Mouse (Mus musculus): ENCODE data around the gene Pbsn. TPM values are rescaled to one million over a fixed set of nuclear protein-coding genes. Genes with fewer than 3 reads are reported as not detected.
"Not testable (repeated sequence)": the region's sequence is repeated elsewhere in the genome, so short reads cannot be mapped to it uniquely, and the experiment has no call there.

Gene Pbsn
- total RNA-seq (2014; rRNA removed) (not detected in 2 replicates), polyA plus RNA-seq (2015; fragmentation: Nextera tagmentation; extraction: Ambion mirVana) (not detected in 2 replicates)

GRCm38 (mm10) chrX:77853523-77853922 is at the start of gene Pbsn:
Gene Pbsn (minus strand): TSS chrX:77853623.
- ATAC-seq (ENCODE audit: low FRiP score) (no peak), DNase-seq (ENCODE audit: low spot score) (no peak)
- no peak within 1 kb of the TSS for H3K27ac ChIP-seq (ENCODE audit: low read depth, low read length)
- H3K4me1 ChIP-seq (ENCODE audit: insufficient read depth, low read length): no peaks in the 10 kb centered on the region
- H3K9ac ChIP-seq (replicated peaks; ENCODE audit: low read length, poor library complexity, severe bottlenecking): no peak within 1 kb of the TSS
- no peak for TF ChIP-seq CTCF (IDR thresholded peaks at IDR 0.05)
- H3K4me3 ChIP-seq (ENCODE audit: low read depth, low read length): no peak within 1 kb of the TSS
- H3K36me3 ChIP-seq (ENCODE audit: insufficient read depth, low read length): no peaks in the 10 kb centered on the region
- WGBS: 70% methylated on average over 1 of the region's 1 CpGs
- H3K9me3 ChIP-seq (ENCODE audit: low read length): no peaks in the 10 kb centered on the region
- H3K4me2 ChIP-seq (ENCODE audit: low read depth, low read length, poor library complexity, severe bottlenecking): no peak within 1 kb of the TSS
- H3K27me3 ChIP-seq (ENCODE audit: insufficient read depth, low read length): no peaks in the 10 kb centered on the region

- not testable (repeated sequence) for H3K4me2 ChIP-seq (ENCODE audit: low read depth, low read length, poor library complexity, severe bottlenecking); H3K4me1 ChIP-seq (ENCODE audit: insufficient read depth, low read length); H3K27me3 ChIP-seq (ENCODE audit: insufficient read depth, low read length); H3K36me3 ChIP-seq (ENCODE audit: insufficient read depth, low read length); H3K4me3 ChIP-seq (ENCODE audit: low read depth, low read length); H3K9me3 ChIP-seq (ENCODE audit: low read length); H3K27ac ChIP-seq (ENCODE audit: low read depth, low read length); H3K9ac ChIP-seq (replicated peaks; ENCODE audit: low read length, poor library complexity, severe bottlenecking); DNase-seq (ENCODE audit: low spot score); ATAC-seq (ENCODE audit: low FRiP score)
- 34% methylated on average over 2 of the region's 4 CpGs for WGBS
- TF ChIP-seq CTCF (IDR thresholded peaks at IDR 0.05): peak; percentile 10; the same call in 1 of the 2 replicates
Measured at GRCm38 (mm10) chrX:77880033-77880432, 26.6 kb upstream of the Pbsn start.

- not testable (repeated sequence) for H3K27me3 ChIP-seq (ENCODE audit: insufficient read depth, low read length); ATAC-seq (ENCODE audit: low FRiP score); H3K36me3 ChIP-seq (ENCODE audit: insufficient read depth, low read length); H3K4me3 ChIP-seq (ENCODE audit: low read depth, low read length); H3K4me1 ChIP-seq (ENCODE audit: insufficient read depth, low read length); H3K4me2 ChIP-seq (ENCODE audit: low read depth, low read length, poor library complexity, severe bottlenecking); H3K27ac ChIP-seq (ENCODE audit: low read depth, low read length); DNase-seq (ENCODE audit: low spot score); H3K9me3 ChIP-seq (ENCODE audit: low read length); H3K9ac ChIP-seq (replicated peaks; ENCODE audit: low read length, poor library complexity, severe bottlenecking)
- WGBS: 88% methylated on average over 2 of the region's 2 CpGs
Measured at GRCm38 (mm10) chrX:77864458-77864857, 11.0 kb upstream of the Pbsn start, which contains the start of gene Gm14744. Gene Gm14744 (plus strand): TSS chrX:77864758.

- Histone ChIP-seq H3K9me3 (ENCODE audit: low read length) (no peaks in the 10 kb centered on the region), H3K36me3 (ENCODE audit: insufficient read depth, low read length) (no peaks in the 10 kb centered on the region), H3K4me3 (ENCODE audit: low read depth, low read length) (no peak overlapping the region), H3K27ac (ENCODE audit: low read depth, low read length) (no peak overlapping the region), H3K4me1 (ENCODE audit: insufficient read depth, low read length) (no peaks in the 10 kb centered on the region), H3K27me3 (ENCODE audit: insufficient read depth, low read length) (no peaks in the 10 kb centered on the region), H3K9ac (replicated peaks; ENCODE audit: low read length, poor library complexity, severe bottlenecking) (no peak overlapping the region), H3K4me2 (ENCODE audit: low read depth, low read length, poor library complexity, severe bottlenecking) (no peak overlapping the region)
- TF ChIP-seq CTCF (IDR thresholded peaks at IDR 0.05): peak; percentile 46
- ATAC-seq (ENCODE audit: low FRiP score) (no peak), DNase-seq (ENCODE audit: low spot score) (no peak)
- WGBS: 51% methylated on average over 6 of the region's 6 CpGs
Measured at GRCm38 (mm10) chrX:77812031-77812430, 41.4 kb downstream of the Pbsn start.

- peak overlapping the region; percentile 36; the same call in 1 of the 2 replicates for H3K9ac ChIP-seq (replicated peaks; ENCODE audit: low read length, poor library complexity, severe bottlenecking)
Measured at GRCm38 (mm10) chrX:77810608-77811206, 42.7 kb downstream of the Pbsn start.

GRCm38 (mm10) chrX:77808602-77809001 is 44.8 kb downstream of the Pbsn start:
- ATAC-seq (ENCODE audit: low FRiP score): no peak
- H3K9me3 ChIP-seq (ENCODE audit: low read length): no peaks in the 10 kb centered on the region
- H3K27ac ChIP-seq (ENCODE audit: low read depth, low read length): no peak overlapping the region

More at GRCm38 (mm10) chrX:77810608-77811206, 42.7 kb downstream of the Pbsn start:
- WGBS: 20% methylated on average over 17 of the region's 17 CpGs
- TF ChIP-seq CTCF (IDR thresholded peaks at IDR 0.05): peak; percentile 83
- no peaks in the 10 kb centered on the region for H3K36me3 ChIP-seq (ENCODE audit: insufficient read depth, low read length)
- DNase-seq (ENCODE audit: low spot score): peak; percentile 75
- H3K9me3 ChIP-seq (ENCODE audit: low read length): no peaks in the 10 kb centered on the region
- H3K27me3 ChIP-seq (ENCODE audit: insufficient read depth, low read length): no peaks in the 10 kb centered on the region
- peak overlapping the region; percentile 28 for H3K4me2 ChIP-seq (ENCODE audit: low read depth, low read length, poor library complexity, severe bottlenecking)
- no peaks in the 10 kb centered on the region for H3K4me1 ChIP-seq (ENCODE audit: insufficient read depth, low read length)
- H3K27ac ChIP-seq (ENCODE audit: low read depth, low read length): peak overlapping the region; percentile 55
- H3K4me3 ChIP-seq (ENCODE audit: low read depth, low read length): peak overlapping the region; percentile 36
- peak; percentile 93 for ATAC-seq (ENCODE audit: low FRiP score)

More at GRCm38 (mm10) chrX:77808602-77809001, 44.8 kb downstream of the Pbsn start:
- no peak overlapping the region for H3K4me3 ChIP-seq (ENCODE audit: low read depth, low read length)
- no peaks in the 10 kb centered on the region for H3K36me3 ChIP-seq (ENCODE audit: insufficient read depth, low read length)
- H3K4me1 ChIP-seq (ENCODE audit: insufficient read depth, low read length): no peaks in the 10 kb centered on the region
- H3K4me2 ChIP-seq (ENCODE audit: low read depth, low read length, poor library complexity, severe bottlenecking): no peak overlapping the region
- DNase-seq (ENCODE audit: low spot score): peak; percentile 19
- peak; percentile 70 for TF ChIP-seq CTCF (IDR thresholded peaks at IDR 0.05)
- H3K9ac ChIP-seq (replicated peaks; ENCODE audit: low read length, poor library complexity, severe bottlenecking): no peak overlapping the region
- H3K27me3 ChIP-seq (ENCODE audit: insufficient read depth, low read length): no peaks in the 10 kb centered on the region
- WGBS: 33% methylated on average over 2 of the region's 2 CpGs
